Mouse (Mus musculus) T-cell, adult 2 months (primary cell): ENCODE measurements at regions not wholly inside any gene's neighbourhood (a gene's known extent, or its start where the extent isn't known, plus 50 kb on each side); places are given as distances from the start of the nearest gene placed in this dataset.

Experiments used
- DNase-seq: peaks from one replicate; pipeline ENCODE4 v3.0.0; 2022; ENCODE audit warnings: low spot score

DNA sequence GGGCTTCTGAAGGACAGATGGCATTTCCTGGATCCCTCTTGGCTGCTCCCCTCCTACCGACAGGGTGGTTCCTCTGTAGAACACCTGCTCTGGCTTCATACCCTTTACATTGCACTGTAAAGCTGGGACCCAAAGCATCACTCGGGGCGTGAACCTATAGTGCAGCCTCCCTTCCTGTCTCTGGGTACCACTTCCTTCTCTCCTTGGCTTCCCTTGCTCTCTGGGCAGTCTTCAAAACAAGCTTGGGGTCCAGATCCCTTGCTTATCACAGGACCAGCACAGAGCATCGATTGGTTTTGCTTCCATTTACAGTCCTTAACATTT lies 346.4 kb downstream of the Rnf144a start:
- DNase-seq = no peak

GRCm38 (mm10) chr12:26067866-26068684 lies 347.0 kb downstream of the Rnf144a start:
- DNase-seq = peak; percentile 91

GRCm38 (mm10) chr12:26060378-26060777 lies 354.7 kb downstream of the Rnf144a start:
- DNase-seq = no peak

- DNase-seq = no peak
Measured at GRCm38 (mm10) chr12:26059090-26059489, 356.0 kb downstream of the Rnf144a start.

- DNase-seq = peak; percentile 45
Measured at GRCm38 (mm10) chr12:26057491-26058054, 357.5 kb downstream of the Rnf144a start.

DNA sequence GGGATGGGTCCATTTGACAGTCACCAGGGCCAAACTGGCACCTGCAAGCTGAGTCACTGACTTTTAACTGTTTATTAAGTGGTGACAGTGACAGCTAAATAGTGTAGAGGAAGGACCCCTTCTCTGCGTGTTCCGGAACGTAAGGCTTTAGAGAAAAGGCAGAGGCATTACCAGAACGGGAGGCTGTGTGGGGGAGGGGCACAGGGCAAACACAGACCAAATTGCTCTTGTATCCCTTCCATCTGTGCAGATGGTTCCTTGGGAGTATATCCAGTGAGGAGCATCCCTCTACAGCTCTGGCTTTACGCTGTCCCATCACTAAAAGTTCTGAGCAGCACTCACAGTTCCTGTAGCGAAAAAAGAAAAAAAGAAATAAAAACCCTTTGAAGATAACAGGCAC lies 368.1 kb downstream of the Rnf144a start:
- no peak for DNase-seq

GRCm38 (mm10) chr12:26045321-26045720 lies 369.7 kb downstream of the Rnf144a start:
- DNase-seq = no peak

- DNase-seq = no peak
Measured at GRCm38 (mm10) chr12:26012951-26013350, 402.1 kb downstream of the Rnf144a start.

GRCm38 (mm10) chr12:25994063-25994462 lies 421.0 kb downstream of the Rnf144a start:
- peak; percentile 49 for DNase-seq

GRCm38 (mm10) chr12:25991801-25992525 lies 423.1 kb downstream of the Rnf144a start:
- no peak for DNase-seq

DNA sequence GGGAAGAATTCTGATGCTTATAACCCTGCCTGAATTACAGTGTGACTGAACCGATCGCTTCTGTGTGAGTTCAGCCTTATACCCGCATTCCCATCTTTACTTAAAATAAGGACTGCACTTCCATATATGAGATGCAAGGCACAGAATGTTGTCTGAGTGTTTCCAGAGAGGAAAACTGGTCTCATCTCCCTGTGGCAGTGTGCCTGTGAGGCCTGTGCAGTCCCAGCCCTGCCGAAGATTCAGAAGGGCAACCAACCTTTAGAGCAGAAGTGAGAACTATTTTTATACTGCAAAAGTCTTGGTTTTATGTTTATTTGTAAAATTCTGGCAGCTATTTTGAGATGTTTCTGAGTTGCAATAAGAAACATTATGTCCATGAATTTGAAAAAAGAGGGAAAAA lies 432.5 kb downstream of the Rnf144a start:
- DNase-seq = no peak

DNA sequence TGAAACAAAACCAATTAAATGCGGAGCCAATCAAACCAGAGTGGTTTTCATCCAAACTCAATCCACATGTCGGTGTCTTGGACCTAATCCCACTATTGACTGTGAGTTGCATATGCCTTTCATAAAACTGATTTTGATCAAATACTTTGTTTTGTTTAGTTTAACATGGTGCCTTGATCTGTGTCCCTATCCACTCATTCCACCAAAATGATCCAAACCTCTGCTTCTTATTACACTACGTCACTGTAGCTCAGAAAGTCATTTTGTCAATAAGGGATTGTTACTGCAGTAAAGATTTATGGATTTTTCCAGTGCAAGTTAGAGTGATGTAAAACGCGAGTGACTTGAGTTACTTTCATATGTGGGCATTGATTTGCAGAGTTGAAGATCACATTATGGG lies 436.7 kb downstream of the Rnf144a start:
- no peak for DNase-seq

DNA sequence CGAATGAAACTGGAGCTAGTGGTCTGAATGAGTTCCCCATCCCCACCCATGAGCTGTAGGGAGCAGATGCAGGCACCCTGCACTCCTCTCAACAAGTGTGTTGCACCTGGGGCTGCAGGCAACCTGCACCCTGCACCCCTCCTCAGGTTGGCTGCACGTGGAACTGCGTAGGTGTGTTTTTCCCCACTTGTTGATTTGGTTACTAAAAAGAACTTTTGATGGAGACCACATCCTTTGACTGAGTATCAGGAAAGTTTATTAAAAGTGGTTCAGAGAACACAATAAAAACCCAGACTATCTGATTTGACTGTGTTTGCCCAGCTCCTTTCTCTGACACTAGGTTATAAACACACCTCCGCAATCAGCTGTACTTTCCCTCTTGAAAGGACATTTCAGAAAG lies 456.5 kb downstream of the Rnf144a start:
- peak; percentile 88 for DNase-seq

DNA sequence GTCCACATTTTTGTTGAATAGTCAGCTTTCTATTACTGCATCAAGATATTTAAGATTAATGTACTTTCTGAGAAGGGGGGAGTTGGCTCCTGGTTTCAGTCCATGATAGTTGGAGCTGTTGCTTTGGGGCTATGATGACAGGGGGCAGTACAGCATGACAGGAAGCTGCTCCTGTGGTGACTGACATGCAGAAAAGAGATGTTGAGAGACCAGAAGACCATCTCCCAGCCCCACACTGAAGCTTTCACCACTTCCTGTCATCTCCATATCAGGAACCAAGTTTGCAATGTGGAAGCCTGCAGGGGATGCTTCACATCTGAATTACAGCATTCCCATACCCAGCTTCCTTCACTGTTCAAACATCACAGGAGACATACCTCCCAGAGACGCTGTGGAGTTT lies 457.5 kb downstream of the Rnf144a start:
- DNase-seq = peak; percentile 72

GRCm38 (mm10) chr12:25947107-25947506 lies 467.9 kb downstream of the Rnf144a start:
- no peak for DNase-seq

DNA sequence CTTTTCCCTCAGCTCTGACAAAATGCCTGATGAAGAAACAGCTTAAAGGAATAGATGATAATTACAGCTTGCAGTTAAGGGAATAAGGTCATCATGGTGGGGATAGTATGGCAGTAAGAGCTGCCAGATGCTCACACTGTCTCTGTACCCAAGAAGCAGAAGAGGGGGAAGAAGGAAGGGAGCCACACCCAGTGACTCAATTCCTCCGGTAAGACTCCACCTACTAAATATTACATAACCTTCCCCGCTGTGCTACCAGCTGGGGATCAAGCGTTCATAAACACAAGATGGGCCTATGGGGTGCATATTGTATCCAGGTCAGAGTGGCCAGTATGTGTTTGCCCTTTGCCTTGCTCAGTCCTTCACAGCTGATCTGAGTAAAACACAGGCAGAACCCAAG lies 468.9 kb downstream of the Rnf144a start:
- DNase-seq = no peak

DNA sequence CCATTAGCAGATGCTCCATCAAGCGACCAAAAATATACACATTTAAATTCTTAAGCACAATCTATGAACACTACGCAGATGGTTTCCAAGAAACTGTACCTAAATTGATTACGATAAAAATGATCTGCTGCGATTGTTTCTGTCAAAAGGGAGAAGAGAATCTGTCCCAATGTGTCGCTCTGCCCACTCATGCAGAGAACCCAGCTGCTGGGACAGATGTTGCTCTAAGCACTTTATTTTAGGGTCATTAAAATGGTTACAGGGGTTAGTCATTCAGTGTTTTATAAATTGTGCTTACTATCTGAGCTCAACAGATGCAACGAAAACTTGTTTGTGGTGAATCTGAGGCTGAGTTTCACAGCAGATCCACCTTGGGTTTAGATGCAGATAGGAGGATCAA lies 476.2 kb downstream of the Rnf144a start:
- no peak for DNase-seq

GRCm38 (mm10) chr12:25934946-25935345 lies 480.1 kb downstream of the Rnf144a start:
- DNase-seq = no peak

DNA sequence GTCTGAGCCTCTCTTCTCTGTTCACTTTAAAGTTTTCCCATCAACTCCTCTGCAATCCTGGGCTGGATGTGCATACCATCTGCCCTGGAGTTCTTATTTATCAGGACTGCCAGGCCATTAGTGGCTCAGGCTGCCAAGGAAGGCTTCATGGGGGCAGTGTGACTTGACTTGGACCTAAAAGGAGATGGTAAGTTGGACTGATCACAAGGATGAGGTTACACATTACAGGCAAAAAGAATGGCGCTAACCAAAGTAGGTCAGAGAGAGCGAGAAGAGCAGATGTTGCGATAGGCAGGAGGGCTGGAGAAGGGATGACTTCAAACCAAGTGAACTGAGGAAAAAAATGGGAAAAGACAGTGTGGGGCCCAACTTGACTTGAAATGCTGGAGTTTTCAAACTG lies 480.5 kb downstream of the Rnf144a start:
- no peak for DNase-seq

GRCm38 (mm10) chr12:25926367-25926766 lies 488.7 kb downstream of the Rnf144a start:
- DNase-seq = no peak

DNA sequence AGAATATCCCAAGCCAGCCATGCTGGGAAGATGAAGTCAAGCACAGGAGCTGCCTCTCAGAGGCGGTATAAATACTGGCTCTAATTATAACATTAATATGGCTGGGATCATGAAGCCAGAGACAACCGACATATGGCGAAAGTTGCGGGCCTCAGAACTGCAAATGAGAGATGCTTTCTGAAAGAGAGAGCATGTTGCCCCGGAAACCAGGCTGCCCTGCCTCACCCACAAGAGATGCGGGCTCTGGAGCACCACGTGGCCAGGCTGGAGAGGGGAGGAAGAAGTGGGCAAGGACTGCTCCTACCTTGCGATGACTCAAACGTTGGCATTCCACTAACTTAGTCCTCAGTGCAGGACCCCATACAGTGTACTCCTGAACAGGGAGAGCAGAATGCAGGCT lies 490.5 kb downstream of the Rnf144a start:
- no peak for DNase-seq

DNA sequence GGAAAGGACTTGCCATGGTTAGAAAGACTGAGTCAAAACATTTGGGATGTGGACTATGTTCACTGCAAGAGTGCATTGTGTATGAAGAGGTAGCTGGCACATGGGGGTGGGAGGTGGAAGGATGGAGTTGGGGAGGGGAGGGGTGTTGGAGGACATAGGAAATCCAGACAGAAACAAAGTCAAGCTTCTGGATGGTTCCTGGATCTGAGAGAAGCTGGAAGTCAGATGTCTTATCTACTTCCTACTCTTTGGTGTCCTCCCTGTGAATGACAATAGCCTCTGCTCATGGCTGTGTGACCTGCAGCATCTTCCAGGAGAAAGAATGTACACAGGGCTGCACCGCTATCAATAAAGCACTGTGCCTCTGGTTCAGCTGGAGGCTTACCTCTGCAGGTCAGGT lies 491.3 kb downstream of the Rnf144a start:
- DNase-seq = no peak

DNA sequence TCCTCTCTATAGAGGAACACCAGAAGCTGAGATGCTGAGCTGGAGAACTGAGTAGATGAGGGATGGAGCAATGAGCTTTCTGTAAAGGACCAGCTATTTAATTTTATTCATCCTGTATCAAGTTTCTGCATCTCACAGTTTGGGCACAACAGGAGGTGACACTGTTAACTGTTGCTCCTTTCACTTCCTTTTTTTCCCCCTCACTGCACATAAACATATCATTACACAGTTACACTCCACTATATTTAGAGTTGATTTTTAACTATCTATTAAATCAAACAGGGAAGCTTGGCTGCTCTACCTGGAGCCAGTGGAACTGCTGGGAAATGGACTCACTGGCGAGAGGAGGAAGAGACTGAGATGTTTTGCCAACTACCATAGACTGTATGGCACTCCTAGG lies 509.4 kb downstream of the Rnf144a start:
- no peak for DNase-seq
